Mouse (Mus musculus) embryo, embryonic 9.5 days (tissue): ENCODE data around the gene Pih1d1.

Experiments
- DNase-seq: peaks from one replicate; pipeline ENCODE4 v3.0.0-alpha.2; 2017; ENCODE audit errors: extremely low spot score

Pih1d1 gene

GRCm38 (mm10) chr7:45126844-45127699, 27.0 kb upstream of the Pih1d1 start:
- no peak for DNase-seq

DNA sequence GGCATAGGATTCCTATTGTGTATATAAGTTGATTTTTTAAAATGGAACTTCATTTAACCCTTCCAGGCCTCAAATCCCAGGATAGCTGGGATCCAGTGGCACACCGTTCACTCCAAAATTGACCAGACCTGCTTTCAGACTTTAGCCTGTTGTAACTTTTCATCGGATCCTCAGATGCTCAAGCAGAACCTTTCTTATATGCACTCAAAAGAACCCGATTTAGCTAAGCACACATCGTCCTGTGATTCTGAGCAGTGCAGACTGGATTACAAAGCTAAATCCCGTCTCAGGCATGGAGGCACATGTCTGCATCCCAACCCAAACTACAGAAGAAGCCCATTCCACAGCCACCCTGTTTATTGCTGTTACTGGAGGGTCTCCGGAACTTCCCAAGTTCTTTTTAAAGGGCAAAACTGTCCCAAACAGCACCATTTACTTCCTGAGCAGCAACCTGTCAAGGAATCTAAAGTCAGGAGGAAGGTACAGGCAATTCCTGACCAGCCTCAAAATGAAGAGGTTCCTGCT, 26.3 kb upstream of the Pih1d1 start:
- no peak for DNase-seq

GRCm38 (mm10) chr7:45128624-45129246, 25.4 kb upstream of the Pih1d1 start, which contains the start of gene Rpl13a:
TSS of gene Rpl13a (minus strand) at chr7:45128761.
- DNase-seq = peak; percentile 98

DNA sequence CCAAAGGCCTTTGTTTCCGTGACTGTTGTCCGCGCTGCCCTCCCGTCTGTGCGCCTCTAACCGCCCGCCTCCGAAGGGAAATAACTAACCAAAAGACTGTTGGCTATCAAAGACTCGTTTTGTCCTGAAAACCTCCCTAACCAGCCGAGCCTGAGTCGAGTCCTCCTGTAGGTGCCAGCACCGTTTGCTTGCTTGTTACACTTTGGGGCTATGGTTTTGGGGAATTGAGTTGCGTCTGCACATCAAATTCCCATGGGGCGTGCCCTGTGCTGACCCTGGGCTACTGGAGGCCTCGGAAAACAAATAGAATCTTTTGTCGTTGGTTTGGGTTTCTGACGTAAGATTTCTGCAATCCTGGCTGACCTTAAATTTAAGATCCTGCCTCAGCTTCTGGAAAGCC, 24.8 kb upstream of the Pih1d1 start:
- DNase-seq = no peak

DNA sequence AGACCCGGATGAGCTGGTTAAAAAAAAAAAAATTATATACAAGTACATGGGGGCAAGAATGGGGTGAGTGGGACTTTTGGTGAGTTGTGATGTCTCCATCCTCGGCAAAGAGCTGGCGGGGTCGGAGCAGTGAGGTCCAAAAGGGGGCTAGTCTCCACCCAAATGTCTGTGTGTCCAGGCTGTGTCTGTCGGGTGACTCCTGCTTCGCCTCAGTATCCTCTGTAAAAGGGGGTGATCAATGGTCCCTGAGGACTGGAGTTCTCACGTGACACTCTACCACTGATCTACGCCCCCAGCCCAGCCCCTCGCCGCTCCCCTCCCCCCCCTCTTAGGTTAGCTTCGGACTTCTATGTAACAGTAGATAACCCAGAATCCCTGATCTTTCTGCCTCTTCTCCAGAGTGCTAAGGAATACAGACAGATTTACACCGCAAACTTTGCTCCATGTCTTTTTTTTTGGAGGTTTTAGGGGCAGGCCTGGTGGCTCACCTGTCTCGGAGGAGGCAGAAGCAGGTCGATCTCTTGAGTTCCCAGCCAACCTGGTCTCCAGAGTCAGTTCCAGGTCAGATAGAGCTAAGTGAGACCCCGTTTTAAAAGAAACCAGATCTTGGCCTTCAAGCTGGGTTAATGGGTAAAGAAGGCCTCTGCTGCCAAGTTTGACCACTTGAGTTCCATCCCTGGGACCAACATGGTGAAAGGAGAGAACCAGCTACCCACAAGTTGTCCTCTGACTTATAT, 24.2 kb upstream of the Pih1d1 start:
- no peak for DNase-seq

DNA sequence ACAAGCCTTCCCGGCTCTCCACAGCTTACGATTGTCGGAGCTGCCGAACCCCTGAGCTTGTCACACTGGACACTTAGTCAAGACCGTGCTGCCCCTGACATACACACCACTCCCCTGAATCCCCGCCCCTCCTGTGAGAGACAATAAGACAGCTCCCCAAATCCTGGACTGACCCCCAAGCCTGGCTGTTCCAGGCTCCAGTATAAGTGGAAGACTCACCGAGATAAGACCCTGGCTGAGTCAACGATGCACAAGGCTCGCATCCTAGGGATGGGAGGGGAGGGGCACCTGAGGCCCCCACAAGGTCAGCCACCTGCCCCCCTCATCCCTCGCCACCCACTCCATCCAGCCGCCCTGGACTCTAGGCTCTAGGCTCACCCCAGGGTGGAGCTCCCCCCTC, 22.3 kb upstream of the Pih1d1 start:
- DNase-seq = no peak

- no peak for DNase-seq
These were observed 20.5 kb upstream of the Pih1d1 start for GRCm38 (mm10) chr7:45133446-45134159.

DNA sequence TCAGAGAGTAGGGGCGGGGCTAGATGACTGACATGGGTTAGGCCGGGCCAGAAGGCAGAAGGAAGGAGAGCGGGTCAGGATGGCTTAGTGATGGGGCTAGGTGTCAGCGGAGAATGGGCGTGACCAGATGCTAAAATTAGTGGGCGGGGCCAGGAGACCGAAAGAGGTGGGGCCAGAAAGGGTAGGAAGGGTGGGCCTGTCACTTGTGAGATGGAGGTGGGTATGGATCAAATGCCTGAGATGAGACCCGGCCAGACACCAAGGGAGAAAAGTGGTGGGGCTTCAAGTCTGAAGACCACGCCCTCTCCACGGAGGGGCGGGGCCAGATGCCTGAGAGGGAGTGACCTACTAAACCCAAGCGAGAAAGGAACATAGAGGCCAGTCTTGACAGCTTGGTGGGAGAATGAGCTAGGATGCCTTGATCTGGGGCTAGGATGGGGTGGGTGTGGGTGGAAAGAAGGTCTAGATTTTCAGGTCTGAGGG, 19.5 kb upstream of the Pih1d1 start:
- peak; percentile 51 for DNase-seq

- no peak for DNase-seq
These were observed 18.7 kb upstream of the Pih1d1 start for GRCm38 (mm10) chr7:45135370-45135769.

GRCm38 (mm10) chr7:45135993-45136567, 18.0 kb upstream of the Pih1d1 start, which contains the start of the genes Gm45713 and Flt3l:
TSS of gene Gm45713 (minus strand) at chr7:45136231.
TSS of gene Flt3l (minus strand) at chr7:45136432.
- DNase-seq = peak; percentile 79

- DNase-seq = no peak
These were observed 16.7 kb upstream of the Pih1d1 start for GRCm38 (mm10) chr7:45137171-45138006.

DNA sequence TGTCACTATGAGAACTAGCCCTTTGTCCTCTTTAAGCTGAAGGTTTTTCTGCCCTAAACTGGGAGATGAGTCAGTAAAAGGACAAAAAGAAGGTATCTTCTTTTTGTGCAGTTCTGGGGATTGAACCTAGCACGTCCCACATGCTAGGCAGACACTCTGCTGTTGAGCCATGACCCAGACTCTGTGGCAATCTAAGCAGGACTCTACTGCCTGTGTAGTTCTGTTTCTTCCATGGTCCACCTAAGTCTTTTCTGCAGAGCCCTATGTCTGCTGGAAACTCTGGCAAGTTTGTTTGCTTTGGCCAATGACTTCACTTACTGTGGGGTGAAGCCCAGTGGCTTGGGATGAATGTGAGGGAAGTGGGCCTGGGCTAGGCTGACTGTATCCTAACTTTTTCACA, 15.7 kb upstream of the Pih1d1 start:
- no peak for DNase-seq

DNA sequence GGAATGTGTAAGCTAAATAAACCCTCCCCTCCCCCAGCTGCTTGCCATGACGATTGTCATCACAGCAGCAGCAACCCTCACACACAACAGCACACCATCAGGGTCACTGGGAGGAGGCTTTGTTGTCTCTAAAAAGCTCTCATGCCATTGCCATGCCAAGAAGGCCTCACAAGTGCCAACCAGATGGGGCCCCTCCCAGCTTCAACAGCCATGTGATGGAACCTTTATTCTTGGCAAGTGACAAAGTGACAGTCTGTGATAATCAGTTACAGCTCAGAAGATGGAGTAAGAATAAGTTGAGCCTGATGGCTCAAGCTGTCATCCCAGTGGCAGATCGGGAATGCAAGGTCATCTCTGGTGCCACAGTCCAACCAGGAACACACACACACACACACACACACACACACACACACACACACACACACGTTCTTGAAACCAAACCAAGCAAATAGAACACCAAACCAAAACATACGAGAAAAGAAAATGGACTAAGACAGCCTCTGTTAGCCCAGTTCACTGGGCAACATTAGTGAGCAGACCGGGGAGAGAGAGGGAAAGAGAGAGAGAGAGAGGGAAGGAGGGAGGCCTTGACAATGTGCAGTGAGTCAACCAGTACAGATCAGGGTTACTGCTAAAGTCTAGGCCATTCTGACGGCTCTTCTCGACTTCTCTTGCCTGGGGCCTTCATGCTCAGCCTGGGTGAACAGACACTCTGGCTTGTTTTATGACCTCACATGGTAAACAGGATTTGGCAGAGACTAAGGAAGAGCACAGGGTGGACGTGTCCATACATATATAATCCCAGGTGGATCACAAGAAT, 14.0 kb upstream of the Pih1d1 start:
- DNase-seq = no peak

DNA sequence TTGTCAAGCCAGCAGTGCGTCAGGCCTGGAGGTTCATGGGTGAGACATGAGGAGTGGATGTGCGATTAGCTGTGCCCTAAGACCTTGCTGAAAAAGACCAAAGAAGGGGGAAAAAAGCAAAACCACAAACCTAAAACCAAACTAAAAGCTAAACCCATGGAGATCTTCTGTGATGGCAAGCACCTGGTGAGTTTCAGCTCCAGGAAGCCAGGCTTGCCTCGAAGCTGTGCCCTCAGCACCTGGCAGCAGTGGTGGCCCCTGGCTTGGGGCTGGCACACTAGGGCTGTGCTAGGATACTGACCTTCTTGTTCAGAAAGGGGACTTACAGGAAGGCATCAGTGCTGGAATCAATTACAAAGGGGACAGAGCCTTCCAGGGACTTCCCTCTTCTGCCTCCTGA, 12.8 kb upstream of the Pih1d1 start:
- DNase-seq = no peak

DNA sequence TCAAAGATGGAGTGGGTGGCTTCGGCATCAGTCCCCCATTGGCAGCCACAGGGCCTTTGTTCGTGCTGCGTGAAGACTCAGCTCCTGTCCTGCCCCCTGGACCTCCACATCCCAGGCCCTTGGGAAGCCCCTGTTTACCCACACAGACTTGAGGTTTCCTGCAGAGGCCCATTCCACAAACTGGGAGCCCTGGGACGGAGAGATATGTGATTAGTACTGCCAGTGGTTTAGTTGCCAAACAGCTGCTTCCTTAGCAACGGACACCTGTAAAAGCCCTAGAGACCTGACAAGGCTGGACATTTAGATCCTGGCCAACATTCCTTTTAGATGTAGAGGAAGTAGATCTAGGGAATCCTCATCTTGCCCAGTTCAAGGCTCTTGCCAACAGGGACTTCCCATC, 12.2 kb upstream of the Pih1d1 start:
- DNase-seq = no peak

DNA sequence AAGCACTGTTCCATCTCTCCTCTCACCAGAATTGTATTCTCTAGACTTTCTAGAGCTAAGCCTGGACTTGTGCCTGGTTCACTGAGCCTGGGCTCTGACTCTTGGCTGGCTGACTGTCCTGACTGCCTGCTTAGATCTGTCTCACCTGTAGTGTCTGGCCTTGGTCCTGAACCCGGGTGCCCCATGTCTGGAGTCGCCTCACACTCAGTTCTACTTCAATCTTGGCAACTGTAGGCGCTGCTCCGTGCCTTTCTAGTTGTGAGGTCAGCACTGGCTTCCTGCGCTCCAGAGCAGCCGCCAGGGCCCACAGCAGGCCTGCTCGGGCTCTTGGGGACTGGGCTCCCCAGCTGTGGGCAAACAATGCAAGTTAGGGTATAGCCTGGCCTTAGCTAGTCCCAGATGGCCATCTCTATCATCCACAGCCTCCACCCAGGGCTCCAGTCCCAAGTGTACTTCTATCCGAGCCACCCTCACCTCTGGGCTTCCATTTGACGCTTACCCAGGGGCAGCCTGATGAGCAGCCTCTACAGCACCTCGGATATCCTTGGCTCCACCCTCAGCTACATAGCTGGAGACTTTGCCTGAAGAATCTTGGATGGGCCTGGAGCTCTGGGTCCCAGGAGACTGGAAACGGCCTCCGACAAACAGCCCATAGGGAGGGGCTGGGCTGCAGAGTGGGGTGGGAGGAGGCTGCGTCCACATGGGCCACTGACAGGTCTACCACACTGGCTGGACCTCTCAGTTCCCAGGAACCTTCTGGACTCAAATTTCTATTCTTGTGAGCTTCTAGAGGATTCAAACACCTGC, 9.5 kb upstream of the Pih1d1 start:
- DNase-seq = no peak

DNA sequence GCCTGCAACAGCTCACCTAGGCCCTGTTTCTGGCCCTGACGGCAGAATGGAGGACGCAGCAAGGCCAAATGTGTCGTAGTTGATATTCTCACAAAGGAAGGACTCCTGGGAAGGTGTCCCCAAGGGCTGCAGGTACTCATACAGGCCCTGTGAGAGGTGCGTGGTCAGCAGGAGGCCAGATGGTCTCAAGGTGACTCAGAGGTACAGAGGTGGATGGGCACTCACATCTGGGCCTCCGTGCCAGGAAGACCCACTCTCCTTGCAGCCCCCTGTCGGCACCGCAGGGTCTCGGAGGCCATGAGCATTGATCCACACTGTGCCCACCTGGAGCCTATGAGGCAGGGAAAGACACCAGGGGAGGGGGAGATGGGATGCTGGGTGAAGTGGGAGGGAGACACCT, 8.6 kb upstream of the Pih1d1 start:
- DNase-seq = no peak

GRCm38 (mm10) chr7:45147267-45147666, 6.8 kb upstream of the Pih1d1 start:
- DNase-seq = no peak
